ENCODE assay signal across 25 mouse cellular contexts in the genomic region with DNA sequence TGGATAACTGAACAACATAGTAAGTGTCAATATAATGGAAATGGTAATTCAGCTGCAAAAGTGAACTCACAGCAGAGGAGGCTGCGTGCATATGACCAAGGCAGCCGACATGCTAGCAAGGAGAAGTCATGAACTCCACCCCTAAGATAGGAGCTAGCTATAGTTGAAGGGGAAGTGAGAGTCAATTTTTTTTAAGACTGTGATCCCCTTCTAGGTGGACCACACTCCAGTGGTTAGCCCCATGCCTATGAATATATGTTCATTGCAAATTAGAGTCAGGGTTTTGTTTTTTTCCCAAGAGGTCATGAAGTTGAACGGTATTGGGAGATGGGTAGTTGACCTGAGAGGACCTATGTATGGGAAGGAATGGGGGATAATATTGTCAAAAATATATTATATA.
"Had no signal": no experiment of that assay in that cellular context is flagged by ENCODE, and none has a peak within 500 bp of the region (broad histone marks: within the 10 kb centered on the region; RNA-seq: fewer than 3 reads in every experiment).

No protein-coding gene starts in this region.

- H3K36me3 ChIP-seq: embryonic facial prominence, embryonic 10.5 days; embryonic facial prominence, embryonic 12.5 days; embryonic facial prominence, embryonic 13.5 days; embryonic facial prominence, embryonic 15.5 days; forebrain, embryonic 10.5 days; forebrain, embryonic 12.5 days; forebrain, embryonic 15.5 days had no signal

- H3K9ac ChIP-seq: embryonic facial prominence, embryonic 12.5 days; embryonic facial prominence, embryonic 13.5 days; embryonic facial prominence, embryonic 15.5 days; forebrain, embryonic 12.5 days; forebrain, embryonic 13.5 days; forebrain, embryonic 15.5 days; forebrain, postnatal 0 days had no signal

- H3K4me3 ChIP-seq: embryonic facial prominence, embryonic 10.5 days; embryonic facial prominence, embryonic 12.5 days; embryonic facial prominence, embryonic 13.5 days; embryonic facial prominence, embryonic 15.5 days; erythroblast, embryonic 14.5 days; forebrain, embryonic 10.5 days; forebrain, embryonic 12.5 days; forebrain, embryonic 13.5 days; forebrain, embryonic 15.5 days; gastrocnemius, adult 2 months; heart, adult 2 months had no signal

- H3K4me2 ChIP-seq: embryonic facial prominence, embryonic 12.5 days; embryonic facial prominence, embryonic 13.5 days; embryonic facial prominence, embryonic 15.5 days; forebrain, embryonic 12.5 days; forebrain, embryonic 13.5 days; forebrain, embryonic 15.5 days had no signal

- H3K4me1 ChIP-seq: embryonic facial prominence, embryonic 10.5 days; embryonic facial prominence, embryonic 12.5 days; embryonic facial prominence, embryonic 13.5 days; embryonic facial prominence, embryonic 15.5 days; forebrain, embryonic 10.5 days; forebrain, embryonic 12.5 days; forebrain, embryonic 13.5 days; forebrain, embryonic 15.5 days had no signal

- H3K9me3 ChIP-seq: embryonic facial prominence, embryonic 10.5 days; embryonic facial prominence, embryonic 12.5 days; embryonic facial prominence, embryonic 13.5 days; embryonic facial prominence, embryonic 15.5 days; forebrain, embryonic 10.5 days; forebrain, embryonic 12.5 days; forebrain, embryonic 13.5 days; forebrain, embryonic 15.5 days had no signal

- DNase-seq: cerebellum, adult 9-10 months; cerebellum, adult 9-11 months; cerebellum, postnatal 10 days; cerebellum, postnatal 14 days; cerebellum, postnatal 25 days; cerebellum, postnatal 36 days; embryo, embryonic 11 days; forebrain, postnatal 0 days; gastrocnemius, adult 2 months; gastrocnemius, postnatal 10 days; gastrocnemius, postnatal 14 days; gastrocnemius, postnatal 25 days; gastrocnemius, postnatal 36 days; heart, adult 11 months; heart, adult 18-20 months; heart, adult 2 months had no signal

- H3K27me3 ChIP-seq: embryonic facial prominence, embryonic 12.5 days; embryonic facial prominence, embryonic 13.5 days; embryonic facial prominence, embryonic 15.5 days; forebrain, embryonic 12.5 days; forebrain, embryonic 13.5 days; forebrain, embryonic 15.5 days had no signal

- H3K27ac ChIP-seq: embryonic facial prominence, embryonic 10.5 days; embryonic facial prominence, embryonic 12.5 days; embryonic facial prominence, embryonic 13.5 days; embryonic facial prominence, embryonic 15.5 days; forebrain, embryonic 10.5 days; forebrain, embryonic 12.5 days; forebrain, embryonic 13.5 days; forebrain, embryonic 15.5 days; gastrocnemius, adult 2 months; heart, adult 2 months had no signal
